27 mouse cellular contexts compared by ENCODE assay signal in genomic region chr15:51296841-51297240, GRCm38 (mm10).
"Had no signal": no experiment of that assay in that cellular context is flagged by ENCODE, and none has a peak within 500 bp of the region (broad histone marks: within the 10 kb centered on the region; RNA-seq: fewer than 3 reads in every experiment).

No protein-coding gene starts in this region.

- H3K9me3 ChIP-seq: heart, embryonic 13.5 days; heart, embryonic 15.5 days; hindbrain, embryonic 10.5 days; hindbrain, embryonic 12.5 days; kidney, embryonic 15.5 days; limb, embryonic 10.5 days; limb, embryonic 12.5 days; liver, embryonic 13.5 days; liver, embryonic 15.5 days had no signal

- H3K27ac ChIP-seq: gastrocnemius, adult 2 months; heart, adult 2 months; heart, embryonic 13.5 days; heart, embryonic 15.5 days; hindbrain, embryonic 10.5 days; hindbrain, embryonic 12.5 days; hindbrain, embryonic 14.5 days; kidney, embryonic 15.5 days; kidney, postnatal 0 days; layer of hippocampus, adult 2 months; left cerebral cortex, adult 2 months; limb, embryonic 10.5 days; limb, embryonic 12.5 days; liver, embryonic 13.5 days; liver, embryonic 15.5 days had no signal

- H3K4me1 ChIP-seq: heart, embryonic 13.5 days; heart, embryonic 15.5 days; hindbrain, embryonic 12.5 days; kidney, embryonic 15.5 days; limb, embryonic 10.5 days; limb, embryonic 12.5 days; liver, embryonic 13.5 days; liver, embryonic 15.5 days had no signal

- H3K36me3 ChIP-seq: heart, embryonic 13.5 days; heart, embryonic 15.5 days; hindbrain, embryonic 10.5 days; hindbrain, embryonic 12.5 days; kidney, embryonic 15.5 days; limb, embryonic 10.5 days; limb, embryonic 12.5 days; liver, embryonic 13.5 days; liver, embryonic 15.5 days had no signal

- ATAC-seq: hindbrain, embryonic 16.5 days; intestine, embryonic 16.5 days; liver, postnatal 0 days had no signal

- DNase-seq: gastrocnemius, adult 2 months; gastrocnemius, postnatal 10 days; gastrocnemius, postnatal 25 days; heart, adult 2 months; heart, postnatal 4 days; kidney, adult 11 months; kidney, adult 2 months; kidney, adult 9 months; kidney, postnatal 14 days; kidney, postnatal 36 days; liver; liver, embryonic 13.5 days; liver, postnatal 0 days had no signal

- H3K9ac ChIP-seq: heart, embryonic 13.5 days; heart, embryonic 15.5 days; hindbrain, embryonic 12.5 days; hindbrain, embryonic 14.5 days; kidney, embryonic 15.5 days; limb, embryonic 12.5 days; liver, embryonic 13.5 days; liver, embryonic 15.5 days; liver, postnatal 0 days had no signal

- H3K4me3 ChIP-seq: gastrocnemius, adult 2 months; heart, adult 2 months; heart, embryonic 13.5 days; heart, embryonic 15.5 days; hindbrain, embryonic 10.5 days; hindbrain, embryonic 12.5 days; kidney, embryonic 15.5 days; layer of hippocampus, adult 2 months; left cerebral cortex, adult 2 months; limb, embryonic 10.5 days; limb, embryonic 12.5 days; liver, embryonic 13.5 days; liver, embryonic 15.5 days had no signal
